Mouse (Mus musculus) layer of hippocampus, adult 18-20 months (tissue): Measurements from ENCODE around the gene Ddx6. TPM values are rescaled to one million over a fixed set of nuclear protein-coding genes. Genes with fewer than 3 reads are reported as not detected.

Experiments used
- DNase-seq, 2 experiments: peaks; one replicate each; pipeline ENCODE4 v3.0.0; 2022; ENCODE audit warnings: low spot score in 2 of 2
- total RNA-seq, 2 experiments: library from RNA; stranded (reverse); gene quantifications; 2 replicates each; pipeline ENCODE4 v1.2.3; 2021

The Ddx6 gene
- total RNA-seq, 2 experiments from 2014 or later = 145 to 146 TPM

- peak; percentile 42 to 74 for DNase-seq
These were observed 80.9 kb downstream of the Ddx6 start for GRCm38 (mm10) chr9:44685346-44686330.

GRCm38 (mm10) chr9:44686638-44687037 is 81.9 kb downstream of the Ddx6 start:
- peak in 1 of 2 experiments; percentile 19 for DNase-seq

GRCm38 (mm10) chr9:44688013-44688412 is 83.3 kb downstream of the Ddx6 start:
- no peak for DNase-seq

Other genes starting within 250 kb of the Ddx6 start
- 10 to 100 TPM; 54.9 to 56.6 TPM for gene Vps11, start 243.2 kb upstream of the Ddx6 start, total RNA-seq
- 100 to 1,000 TPM; 130 to 141 TPM for gene Hyou1, start 225.4 kb upstream of the Ddx6 start, total RNA-seq
- 10 to 100 TPM; 27.4 to 28.9 TPM for gene Slc37a4, start 208.0 kb upstream of the Ddx6 start, total RNA-seq
- gene Rps25, start 197.8 kb upstream of the Ddx6 start, total RNA-seq = 100 to 1,000 TPM; 717 to 799 TPM
- gene Trappc4, start 197.3 kb upstream of the Ddx6 start, total RNA-seq = 10 to 100 TPM; 70.1 to 72.2 TPM
- gene Ccdc84, start 186.3 kb upstream of the Ddx6 start, total RNA-seq = 10 to 100 TPM; 19.0 to 21.1 TPM
- gene Foxr1, start 163.8 kb upstream of the Ddx6 start, total RNA-seq = not detected
- gene Upk2, start 149.9 kb upstream of the Ddx6 start, total RNA-seq = not detected
- gene Bcl9l, start 122.1 kb upstream of the Ddx6 start, total RNA-seq = 10 to 100 TPM; 64.0 to 72.3 TPM
- not detected for gene Cxcr5, start 43.0 kb upstream of the Ddx6 start, total RNA-seq
- gene Treh, start 68.3 kb downstream of the Ddx6 start, total RNA-seq = not detected
- 10 to 100 TPM; 62.4 to 84.0 TPM for gene Phldb1, start 130.3 kb downstream of the Ddx6 start, total RNA-seq
- 100 to 1,000 TPM in 1 of 2 experiments, 10 to 100 TPM in 1; 97.1 to 103 TPM for gene Arcn1, start 163.0 kb downstream of the Ddx6 start, total RNA-seq
- 10 to 100 TPM; 65.2 to 78.9 TPM for gene Ift46, start 163.0 kb downstream of the Ddx6 start, total RNA-seq
- gene Tmem25, start 194.4 kb downstream of the Ddx6 start, total RNA-seq = 10 to 100 TPM; 49.4 to 54.9 TPM
- 1 to 10 TPM in 1 of 2 experiments, not detected in 1; 1.2 TPM for gene Ttc36, start 198.2 kb downstream of the Ddx6 start, total RNA-seq